Mouse (Mus musculus) erythroblast, embryonic 14.5 days (primary cell): ENCODE results near the gene Gm20547. TPM values are rescaled to one million over a fixed set of nuclear protein-coding genes. Genes with fewer than 3 reads are reported as not detected.

Experiments used
- H3K27me3 ChIP-seq: 2 replicates; pipeline ENCODE4 v1.6.1; 2012; ENCODE audit warnings: inconsistent platforms; ENCODE audit not compliant: control insufficient read depth
- H3K36me3 ChIP-seq: 2 replicates; pipeline ENCODE4 v1.6.1; 2012; ENCODE audit warnings: mild to moderate bottlenecking, inconsistent platforms; ENCODE audit not compliant: control insufficient read depth
- H3K4me1 ChIP-seq: 2 replicates; pipeline ENCODE4 v1.6.1; 2012; ENCODE audit warnings: inconsistent platforms; ENCODE audit not compliant: control insufficient read depth
- H3K4me3 ChIP-seq: replicated peaks from 2 replicates; pipeline ENCODE3; 2012; ENCODE audit warnings: moderate library complexity, mild to moderate bottlenecking, inconsistent platforms
- H3K9me3 ChIP-seq: 2 replicates; pipeline ENCODE4 v1.6.1; 2012; ENCODE audit warnings: low read length, inconsistent platforms, mixed read lengths; ENCODE audit not compliant: control insufficient read depth
- GATA1 ChIP-seq: IDR thresholded peaks from 2 replicates; pipeline ENCODE4 v1.6.1; 2012; ENCODE audit warnings: low read length, inconsistent platforms, mixed read lengths
- TAL1 ChIP-seq: IDR thresholded peaks from 3 replicates; pipeline ENCODE4 v1.6.1; 2012; ENCODE audit warnings: low read length, inconsistent platforms, mixed read lengths
- polyA plus RNA-seq: library from polyadenylated mRNA; stranded (reverse); fragments of >175 nt; gene quantifications from 2 replicates; pipeline ENCODE4 v1.2.3, GENCODE M21; 2012

Gene Gm20547
- polyA plus RNA-seq, 1 experiment, result not detected

GRCm38 (mm10) chr17:34898160-34898586 lies 16.3 kb upstream of the Gm20547 start, which contains the start of the genes C2 and Ehmt2:
Gene C2 (minus strand): TSS chr17:34898265.
Gene Ehmt2 (plus strand): TSS chr17:34898469.
- Histone ChIP-seq H3K9me3 (no peaks in the 10 kb centered on the region), H3K4me3 (peak within 1 kb of the TSS; percentile 73), H3K4me1 (peaks cover 63% of the 10 kb centered on the region), H3K36me3 (peaks cover 10% of the 10 kb centered on the region), H3K27me3 (peaks cover 2% of the 10 kb centered on the region; the same call in 1 of the 2 replicates)
- TF ChIP-seq TAL1 (no peak), GATA1 (no peak)

GRCm38 (mm10) chr17:34897373-34898159 lies 15.7 kb upstream of the Gm20547 start:
- no peaks in the 10 kb centered on the region for H3K9me3 ChIP-seq
- H3K4me1 ChIP-seq, result peaks cover 68% of the 10 kb centered on the region
- peaks cover 4% of the 10 kb centered on the region for H3K36me3 ChIP-seq
- peak overlapping the region; percentile 73 for H3K4me3 ChIP-seq
- TF ChIP-seq TAL1, result no peak
- no peak for TF ChIP-seq GATA1
- peaks cover 2% of the 10 kb centered on the region; the same call in 1 of the 2 replicates for H3K27me3 ChIP-seq

GRCm38 (mm10) chr17:34896366-34896765 lies 14.5 kb upstream of the Gm20547 start:
- no peak overlapping the region for H3K4me3 ChIP-seq
- H3K36me3 ChIP-seq, result peaks cover 3% of the 10 kb centered on the region
- TF ChIP-seq GATA1 (no peak), TAL1 (no peak)
- peaks cover 72% of the 10 kb centered on the region for H3K4me1 ChIP-seq
- peaks cover 2% of the 10 kb centered on the region; the same call in 1 of the 2 replicates for H3K27me3 ChIP-seq
- no peaks in the 10 kb centered on the region for H3K9me3 ChIP-seq

DNA sequence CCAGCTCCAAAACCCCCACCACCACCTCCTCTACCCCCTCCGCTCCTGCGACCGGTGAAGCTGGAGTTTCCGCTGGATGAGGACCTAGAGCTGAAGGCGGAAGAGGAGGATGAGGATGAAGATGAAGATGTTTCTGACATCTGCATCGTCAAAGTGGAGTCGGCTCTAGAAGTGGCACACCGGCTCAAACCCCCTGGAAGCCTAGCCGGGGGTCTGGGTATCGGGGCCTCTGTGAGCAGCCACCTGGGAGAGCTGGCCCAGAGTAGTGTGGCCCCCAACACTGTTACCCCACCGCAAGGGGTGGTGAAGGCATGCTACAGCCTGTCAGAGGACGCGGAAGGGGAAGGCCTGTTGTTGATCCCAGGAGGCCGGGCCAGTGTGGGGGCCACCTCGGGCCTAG lies 13.9 kb upstream of the Gm20547 start:
- H3K4me3 ChIP-seq, result no peak overlapping the region
- H3K9me3 ChIP-seq, result no peaks in the 10 kb centered on the region
- peaks cover 3% of the 10 kb centered on the region for H3K36me3 ChIP-seq
- peaks cover 2% of the 10 kb centered on the region; the same call in 1 of the 2 replicates for H3K27me3 ChIP-seq
- peaks cover 74% of the 10 kb centered on the region for H3K4me1 ChIP-seq
- TF ChIP-seq TAL1 (no peak), GATA1 (no peak)

- H3K4me1 ChIP-seq, result peaks cover 77% of the 10 kb centered on the region
- peak overlapping the region; percentile 69 for H3K4me3 ChIP-seq
- peaks cover 3% of the 10 kb centered on the region for H3K36me3 ChIP-seq
- peaks cover 2% of the 10 kb centered on the region; the same call in 1 of the 2 replicates for H3K27me3 ChIP-seq
- no peaks in the 10 kb centered on the region for H3K9me3 ChIP-seq
- TF ChIP-seq GATA1 (no peak), TAL1 (no peak)
Measured at GRCm38 (mm10) chr17:34894801-34895530, 13.1 kb upstream of the Gm20547 start.

DNA sequence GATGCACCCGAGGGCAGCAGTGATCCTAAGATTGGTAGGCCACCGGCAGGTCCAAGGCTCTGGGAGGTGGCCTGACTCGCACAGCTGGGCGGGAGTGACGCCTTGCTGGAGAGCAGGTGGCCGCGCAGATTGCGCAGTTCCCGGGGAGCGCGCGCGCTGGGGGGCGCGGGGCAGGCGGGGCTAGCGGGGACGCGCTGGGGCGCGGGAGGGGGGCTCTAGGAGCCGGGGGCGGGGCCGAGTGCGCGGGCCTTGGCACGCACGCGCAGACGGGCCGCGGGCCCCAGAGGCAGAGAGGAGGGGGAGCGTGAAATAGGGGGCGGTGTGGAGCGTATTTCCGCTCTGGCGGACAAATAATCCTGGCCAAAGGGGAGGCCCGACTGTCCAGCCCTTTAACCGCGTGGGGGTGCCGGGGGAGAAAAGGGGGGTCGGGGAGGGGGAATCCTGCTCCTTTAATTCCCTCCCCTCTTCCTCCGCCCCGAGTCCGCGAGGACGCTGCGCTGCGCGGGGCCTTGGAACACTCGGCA lies 12.3 kb upstream of the Gm20547 start:
- TF ChIP-seq TAL1, result peak; percentile 73
- peak; percentile 21; the same call in 1 of the 2 replicates for TF ChIP-seq GATA1
- Histone ChIP-seq H3K9me3 (no peaks in the 10 kb centered on the region), H3K4me3 (peak overlapping the region; percentile 69), H3K27me3 (peaks cover 2% of the 10 kb centered on the region; the same call in 1 of the 2 replicates), H3K4me1 (peaks cover 71% of the 10 kb centered on the region), H3K36me3 (peaks cover 3% of the 10 kb centered on the region)

DNA sequence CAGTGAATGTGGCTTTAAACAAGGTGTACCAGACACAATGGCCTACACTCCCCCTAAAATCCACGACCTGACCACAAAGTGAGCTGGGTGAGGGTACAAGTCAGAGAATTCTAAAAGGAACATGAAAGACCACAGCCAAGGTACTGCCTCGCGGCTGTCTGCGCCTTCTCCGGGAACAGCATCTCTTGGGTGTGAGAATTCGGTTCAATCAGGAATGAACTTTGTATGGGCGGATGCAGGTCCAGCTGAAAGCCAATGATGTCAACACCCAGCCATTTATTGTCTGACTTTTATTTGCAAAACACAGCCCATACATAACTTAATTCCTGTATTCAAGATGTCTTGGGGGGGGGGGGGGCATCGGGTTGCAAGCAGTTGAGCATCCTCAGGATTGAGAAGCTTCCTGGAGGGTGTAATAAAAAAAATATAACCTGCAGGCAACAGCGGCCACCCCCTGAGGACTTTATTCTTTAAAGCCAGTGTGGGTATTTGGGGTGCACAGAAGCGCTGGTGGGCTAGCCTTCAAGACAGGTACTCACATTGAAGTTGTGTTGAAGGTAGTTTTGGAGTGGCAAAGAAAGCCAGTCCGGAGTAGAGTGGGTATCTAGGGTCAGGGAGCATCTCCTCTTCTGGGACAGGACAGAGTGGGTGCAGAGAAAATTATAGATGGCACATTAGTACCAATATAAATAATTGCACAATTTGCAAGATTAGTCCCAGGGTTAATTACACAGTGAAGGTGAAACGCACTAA lies 11.4 kb upstream of the Gm20547 start:
- H3K9me3 ChIP-seq, result no peaks in the 10 kb centered on the region
- H3K4me1 ChIP-seq, result peaks cover 62% of the 10 kb centered on the region
- peaks cover 2% of the 10 kb centered on the region; the same call in 1 of the 2 replicates for H3K27me3 ChIP-seq
- TF ChIP-seq GATA1 (no peak), TAL1 (no peak)
- H3K36me3 ChIP-seq, result peaks cover 3% of the 10 kb centered on the region
- peak overlapping the region; percentile 69 for H3K4me3 ChIP-seq

- Histone ChIP-seq H3K4me1 (peaks cover 47% of the 10 kb centered on the region), H3K36me3 (peaks cover 3% of the 10 kb centered on the region), H3K9me3 (no peaks in the 10 kb centered on the region), H3K27me3 (peaks cover 2% of the 10 kb centered on the region; the same call in 1 of the 2 replicates), H3K4me3 (no peak overlapping the region)
- TF ChIP-seq TAL1 (no peak), GATA1 (no peak)
Measured at GRCm38 (mm10) chr17:34891377-34891776, 9.5 kb upstream of the Gm20547 start.
